ENCODE assay signal across 8 mouse cellular contexts in genomic region chr10:84577071-84577727, GRCm38 (mm10). TPM values are rescaled to one million over a fixed set of nuclear protein-coding genes. Genes with fewer than 3 reads are reported as not detected.
DNase-seq lines count a peak whose midpoint lies in the region; ATAC-seq lines count a peak whose summit lies in the region.

No protein-coding gene starts in this region.

- H3K4me2 ChIP-seq in embryonic facial prominence, embryonic 13.5 days: peak overlapping the region; percentile 98
- peak overlapping the region; percentile 99 for H3K4me2 ChIP-seq in limb, embryonic 13.5 days (replicated peaks)
- peak overlapping the region; percentile 92 for H3K4me2 ChIP-seq in midbrain, embryonic 15.5 days

- WGBS in embryonic facial prominence, embryonic 13.5 days: 3% methylated on average over 38 of the region's 38 CpGs
- 3% methylated on average over 38 of the region's 38 CpGs for WGBS in limb, embryonic 13.5 days
- 4% methylated on average over 38 of the region's 38 CpGs for WGBS in midbrain, embryonic 15.5 days

- no peaks in the 10 kb centered on the region for H3K9me3 ChIP-seq in embryonic facial prominence, embryonic 13.5 days
- H3K9me3 ChIP-seq in limb, embryonic 13.5 days: no peaks in the 10 kb centered on the region
- H3K9me3 ChIP-seq in midbrain, embryonic 15.5 days: no peaks in the 10 kb centered on the region

- H3K4me1 ChIP-seq in embryonic facial prominence, embryonic 13.5 days: peaks cover 12% of the 10 kb centered on the region
- peaks cover 16% of the 10 kb centered on the region for H3K4me1 ChIP-seq in limb, embryonic 13.5 days
- H3K4me1 ChIP-seq in midbrain, embryonic 15.5 days: peaks cover 14% of the 10 kb centered on the region

- peak overlapping the region; percentile 87 for H3K4me3 ChIP-seq in embryonic facial prominence, embryonic 13.5 days
- peak overlapping the region; percentile 84 for H3K4me3 ChIP-seq in limb, embryonic 13.5 days
- peak overlapping the region; percentile 90 for H3K4me3 ChIP-seq in midbrain, embryonic 15.5 days

- ATAC-seq in embryonic facial prominence, embryonic 13.5 days (ENCODE audit: insufficient number of reproducible peaks, insufficient read depth, low FRiP score, low TSS enrichment, low read depth): 0 out of 2 replicates have a peak, but pooled peaks have one; percentile 24
- ATAC-seq in limb, embryonic 13.5 days (ENCODE audit: low FRiP score, low read depth): peak; percentile 12; the same call in 1 of the 2 replicates
- ATAC-seq in midbrain, embryonic 15.5 days (replicated peaks): peak; percentile 74

- H3K36me3 ChIP-seq in embryonic facial prominence, embryonic 13.5 days: no peaks in the 10 kb centered on the region
- H3K36me3 ChIP-seq in limb, embryonic 13.5 days: no peaks in the 10 kb centered on the region
- no peaks in the 10 kb centered on the region for H3K36me3 ChIP-seq in midbrain, embryonic 15.5 days (replicated peaks)

- peak overlapping the region; percentile 80 for H3K27ac ChIP-seq in embryonic facial prominence, embryonic 13.5 days
- peak overlapping the region; percentile 69; the same call in 1 of the 2 replicates for H3K27ac ChIP-seq in limb, embryonic 13.5 days
- H3K27ac ChIP-seq in midbrain, embryonic 15.5 days: peak overlapping the region; percentile 75

- DNase-seq in urinary bladder, adult 18-20 months (ENCODE audit: low spot score in 2 of 2): peak; percentile 73 to 82
- no peak for DNase-seq in urinary bladder, postnatal 10 days (ENCODE audit: low spot score)
- DNase-seq in heart, adult 18-20 months: peak; percentile 93 to 95
- peak; percentile 80 to 85 for DNase-seq in kidney, adult 8-10 months
- DNase-seq in spleen, adult 18-20 months: peak; percentile 73 to 75

- H3K27me3 ChIP-seq in embryonic facial prominence, embryonic 13.5 days: 0 out of 2 replicates have a peak, but pooled peaks cover 9% of the 10 kb centered on the region
- H3K27me3 ChIP-seq in limb, embryonic 13.5 days: 0 out of 2 replicates have a peak, but pooled peaks cover 3% of the 10 kb centered on the region
- H3K27me3 ChIP-seq in midbrain, embryonic 15.5 days (replicated peaks): peaks cover 10% of the 10 kb centered on the region; the same call in 1 of the 2 replicates

- peak overlapping the region; percentile 75 for H3K9ac ChIP-seq in embryonic facial prominence, embryonic 13.5 days
- H3K9ac ChIP-seq in limb, embryonic 13.5 days: peak overlapping the region; percentile 83
- H3K9ac ChIP-seq in midbrain, embryonic 15.5 days: peak overlapping the region; percentile 74

RNA-seq across cellular contexts. Expression of gene Tcp11l2, which starts 0.8 kb away (rescaled TPM):
- polyA plus RNA-seq in embryonic facial prominence, embryonic 13.5 days (2015; fragmentation: Nextera tagmentation; extraction: Ambion mirVana): 13.8 and 18.3 TPM in 2 replicates
- 100 to 1,000 TPM; 105 to 143 TPM for total RNA-seq in heart, adult 18-20 months (2021)
- polyA plus RNA-seq in limb, embryonic 13.5 days (2015; fragmentation: Nextera tagmentation; extraction: Ambion mirVana): 21.6 and 23.0 TPM in 2 replicates
- 20.0 and 21.1 TPM in 2 replicates for polyA plus RNA-seq in midbrain, embryonic 15.5 days (2015; fragmentation: Nextera tagmentation; extraction: Ambion mirVana)

RNA-seq across cellular contexts. Expression of gene Ckap4, which starts 43.3 kb away (rescaled TPM):
- 96.5 and 96.8 TPM in 2 replicates for polyA plus RNA-seq in embryonic facial prominence, embryonic 13.5 days (2015; fragmentation: Nextera tagmentation; extraction: Ambion mirVana)
- 10 to 100 TPM; 26.0 to 30.6 TPM for total RNA-seq in heart, adult 18-20 months (2021)
- polyA plus RNA-seq in limb, embryonic 13.5 days (2015; fragmentation: Nextera tagmentation; extraction: Ambion mirVana): 117 and 120 TPM in 2 replicates
- 53.2 and 56.3 TPM in 2 replicates for polyA plus RNA-seq in midbrain, embryonic 15.5 days (2015; fragmentation: Nextera tagmentation; extraction: Ambion mirVana)

RNA-seq across cellular contexts. Expression of gene Polr3b, which starts 44.9 kb away (rescaled TPM):
- polyA plus RNA-seq in embryonic facial prominence, embryonic 13.5 days (2015; fragmentation: Nextera tagmentation; extraction: Ambion mirVana): 14.5 TPM in 2 replicates
- total RNA-seq in heart, adult 18-20 months (2021): 10 to 100 TPM; 11.5 to 12.6 TPM
- polyA plus RNA-seq in limb, embryonic 13.5 days (2015; fragmentation: Nextera tagmentation; extraction: Ambion mirVana): 15.4 and 16.0 TPM in 2 replicates
- 13.6 and 17.3 TPM in 2 replicates for polyA plus RNA-seq in midbrain, embryonic 15.5 days (2015; fragmentation: Nextera tagmentation; extraction: Ambion mirVana)

Comparison
In these comparisons a context has a peak if more than half of its experiments do, and no peak if none do; other contexts are left out.
1. ATAC-seq: peak in every context shown above with its lines; median percentile 74 in midbrain, embryonic 15.5 days; 24 in embryonic facial prominence, embryonic 13.5 days; 12 in limb, embryonic 13.5 days.